Mouse (Mus musculus) embryo, embryonic 10 days (tissue): ENCODE data around the gene Cldn5.

Source experiments
- DNase-seq: peaks from one replicate; pipeline ENCODE4 v3.0.0-alpha.2; 2015; ENCODE audit warnings: low spot score

Cldn5 gene

GRCm38 (mm10) chr16:18785485-18785884, 8.8 kb downstream of the Cldn5 start:
- no peak for DNase-seq

GRCm38 (mm10) chr16:18786652-18787051, 10.0 kb downstream of the Cldn5 start:
- no peak for DNase-seq

GRCm38 (mm10) chr16:18788627-18789406, 12.2 kb downstream of the Cldn5 start:
- DNase-seq, result no peak

GRCm38 (mm10) chr16:18795223-18795899, 18.7 kb downstream of the Cldn5 start:
- no peak for DNase-seq

- DNase-seq, result no peak
Observed at GRCm38 (mm10) chr16:18796645-18797044, 20.0 kb downstream of the Cldn5 start.

GRCm38 (mm10) chr16:18798151-18798550, 21.5 kb downstream of the Cldn5 start:
- no peak for DNase-seq

GRCm38 (mm10) chr16:18798841-18799240, 22.2 kb downstream of the Cldn5 start:
- DNase-seq, result peak; percentile 55

GRCm38 (mm10) chr16:18805746-18806145, 29.1 kb downstream of the Cldn5 start:
- no peak for DNase-seq

- DNase-seq, result no peak
Observed at GRCm38 (mm10) chr16:18809001-18809400, 32.4 kb downstream of the Cldn5 start.

GRCm38 (mm10) chr16:18811032-18811431, 34.4 kb downstream of the Cldn5 start:
- peak; percentile 9 for DNase-seq

- DNase-seq, result peak; percentile 95
Observed at GRCm38 (mm10) chr16:18811468-18812384, 35.1 kb downstream of the Cldn5 start, which contains the start of the genes Ufd1 and Cdc45. TSS of gene Ufd1 (plus strand) at chr16:18811779. TSS of gene Cdc45 (minus strand) at chr16:18811987.

GRCm38 (mm10) chr16:18812385-18812910, 35.8 kb downstream of the Cldn5 start:
- DNase-seq, result no peak

- DNase-seq, result no peak
Observed at GRCm38 (mm10) chr16:18822356-18822755, 45.7 kb downstream of the Cldn5 start.

GRCm38 (mm10) chr16:18822925-18823324, 46.3 kb downstream of the Cldn5 start:
- no peak for DNase-seq
